Mouse (Mus musculus) spleen, adult 18-20 months (tissue): ENCODE results near the gene Dctn3.
"Not testable (repeated sequence)": the region's sequence is repeated elsewhere in the genome, so short reads cannot be mapped to it uniquely, and the experiment has no call there.

ENCODE experiments used
- DNase-seq, 2 experiments: peaks; one replicate each; pipeline ENCODE4 v3.0.0; 2022; ENCODE audit warnings: mixed read lengths in 2 of 2

The Dctn3 gene

DNA sequence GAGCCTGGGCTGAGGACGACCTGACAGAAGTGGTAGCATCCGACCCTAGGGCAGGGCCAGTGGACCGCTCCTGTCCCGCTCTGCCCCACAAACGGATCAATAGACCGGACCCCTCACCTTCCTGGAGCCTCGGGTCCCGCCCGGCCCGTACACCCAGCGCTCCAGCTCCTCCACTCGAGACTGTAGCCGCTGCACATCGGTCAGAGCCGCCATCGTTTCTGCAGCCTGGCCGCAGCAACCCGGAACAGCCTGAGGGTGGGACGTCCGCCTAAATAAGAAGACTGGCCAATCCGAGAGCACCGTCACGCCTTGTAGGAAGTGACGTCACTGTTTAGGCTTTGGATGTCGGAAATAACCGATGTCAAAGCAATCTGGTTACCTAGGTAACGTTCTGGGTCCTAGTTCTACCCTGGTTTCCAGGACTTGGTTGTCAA, at the start of gene Dctn3:
TSS of gene Dctn3 (minus strand) at position 253 of the 434 bp plus-strand sequence.
- peak; percentile 70 to 72 for DNase-seq

DNA sequence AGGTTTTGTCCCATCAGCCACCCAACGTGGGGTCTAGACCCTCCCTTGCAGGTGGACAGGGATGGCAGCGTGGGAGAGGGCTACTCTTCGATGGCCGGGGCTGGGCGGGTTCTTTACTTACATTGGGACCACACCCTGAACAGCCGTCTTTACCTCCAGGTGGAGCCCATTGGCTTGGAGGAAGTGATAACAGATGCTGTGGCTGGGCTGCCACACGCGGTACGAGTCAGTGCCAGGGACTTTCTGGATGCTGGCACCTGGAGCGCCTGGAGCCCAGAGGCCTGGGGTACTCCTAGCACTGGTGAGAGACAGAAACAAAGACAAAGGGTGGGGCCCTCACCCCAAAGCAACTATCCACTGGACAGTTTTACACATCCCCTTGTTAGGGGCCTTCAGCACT, 44.3 kb upstream of the Dctn3 start:
- DNase-seq: not testable (repeated sequence)

DNA sequence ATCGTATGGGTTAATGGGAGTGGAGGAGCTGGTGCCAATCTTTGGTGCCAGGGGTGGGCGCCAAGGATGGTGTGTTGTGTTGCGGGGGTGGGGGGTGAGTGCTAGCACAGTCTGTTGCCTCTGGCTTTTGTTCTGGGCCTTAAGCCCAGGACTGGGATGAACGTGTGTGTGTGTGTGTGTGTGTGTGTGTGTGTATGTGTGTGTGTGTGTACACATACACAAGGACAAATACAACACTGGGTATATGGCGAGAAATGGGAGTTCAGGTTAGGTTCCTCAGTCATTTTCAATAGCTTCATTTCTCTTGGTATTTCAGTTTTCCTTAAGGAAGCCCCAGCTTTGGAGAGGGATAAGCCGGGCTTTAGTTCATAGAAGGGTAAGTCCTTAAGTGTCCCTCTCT, 40.2 kb upstream of the Dctn3 start:
- not testable (repeated sequence) for DNase-seq

DNA sequence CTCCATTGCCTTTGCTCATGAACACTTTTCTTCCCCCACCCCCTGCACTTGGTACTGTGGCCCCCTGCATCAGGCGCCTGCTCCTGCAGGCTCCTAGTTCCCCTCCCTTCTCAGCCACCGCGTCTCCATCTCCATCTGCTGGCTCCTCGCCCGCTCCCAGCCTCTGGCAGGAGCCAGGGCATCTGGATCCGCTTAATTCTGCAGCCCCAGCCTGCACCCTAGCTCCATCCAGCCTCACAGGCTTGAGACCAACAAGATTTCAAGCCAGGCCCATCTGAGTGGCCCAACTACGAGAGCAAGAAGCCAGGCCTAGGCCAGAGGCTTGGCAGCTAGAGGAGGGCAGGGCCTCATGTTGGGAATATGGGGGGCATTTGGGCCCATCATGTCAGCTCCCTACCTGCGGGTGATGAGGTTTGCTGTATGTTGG, 39.7 kb upstream of the Dctn3 start:
- DNase-seq: not testable (repeated sequence)

DNA sequence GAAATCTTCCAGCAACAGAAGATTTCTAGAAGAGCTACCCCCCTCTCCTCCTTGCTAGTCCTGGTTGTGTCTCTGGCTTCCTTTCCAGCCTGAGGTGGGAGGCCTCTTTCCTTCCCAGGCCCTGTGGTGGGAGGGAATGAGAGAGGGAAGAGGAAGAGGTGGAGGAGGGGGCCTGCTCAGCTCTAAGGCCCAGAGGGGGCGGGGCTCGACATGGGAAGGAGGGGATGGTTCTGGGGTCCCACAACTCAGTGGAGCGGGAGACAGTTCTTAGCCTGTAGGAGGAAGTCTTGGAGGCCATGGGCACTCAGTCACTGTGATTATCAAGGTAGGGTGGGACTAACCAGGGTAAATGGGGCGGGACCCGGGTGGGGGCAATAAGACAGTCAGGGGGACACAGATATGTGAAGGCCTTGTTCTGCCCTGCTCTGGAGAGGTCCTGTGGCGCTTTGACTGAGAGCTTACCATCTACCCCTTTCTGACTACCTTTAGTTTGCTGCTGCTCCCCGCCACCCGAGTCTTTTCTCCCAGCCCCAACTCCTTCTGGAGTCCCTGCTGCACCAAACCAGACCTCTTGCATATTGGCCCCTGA, 39.2 kb upstream of the Dctn3 start:
- DNase-seq: no peak

DNA sequence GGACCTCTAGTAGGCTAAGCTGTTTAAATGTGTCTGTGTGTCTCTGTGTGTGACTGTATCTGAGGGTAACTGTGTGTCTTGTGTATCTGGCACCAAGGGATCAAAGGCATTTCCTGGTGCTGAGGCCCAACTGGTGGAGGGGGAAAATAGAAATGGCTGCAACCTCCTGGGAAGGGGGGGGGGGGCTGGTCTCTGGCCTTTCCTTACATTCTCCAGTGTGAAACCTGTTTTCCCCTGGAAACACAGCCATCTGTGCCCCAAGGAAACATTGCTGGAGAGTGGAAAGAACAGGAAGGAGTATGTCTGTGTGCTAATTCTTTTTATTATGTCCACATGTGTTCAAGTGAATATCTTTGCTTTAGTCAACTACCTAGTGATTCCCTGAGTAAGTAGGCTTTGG, 38.7 kb upstream of the Dctn3 start:
- no peak for DNase-seq

DNA sequence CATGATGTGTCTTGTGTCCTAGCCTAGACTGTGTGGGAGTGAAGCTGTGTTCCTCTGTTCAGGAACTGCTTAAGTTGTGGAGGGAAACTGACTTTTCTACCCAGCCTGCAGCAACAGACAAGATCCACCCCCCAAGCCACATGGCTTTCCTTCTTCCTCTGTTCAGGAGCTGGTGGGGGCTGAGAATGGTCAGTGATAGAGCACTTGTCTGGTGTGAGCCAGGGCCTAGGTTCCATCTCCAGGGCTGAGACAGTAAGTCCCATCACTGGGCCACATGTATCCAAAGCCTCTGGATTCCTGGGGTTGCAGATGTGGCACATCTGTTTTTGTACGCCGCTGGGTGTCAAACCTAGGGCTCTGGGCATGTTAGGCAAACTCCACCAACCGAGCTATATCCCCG, 37.9 kb upstream of the Dctn3 start:
- no peak for DNase-seq

DNA sequence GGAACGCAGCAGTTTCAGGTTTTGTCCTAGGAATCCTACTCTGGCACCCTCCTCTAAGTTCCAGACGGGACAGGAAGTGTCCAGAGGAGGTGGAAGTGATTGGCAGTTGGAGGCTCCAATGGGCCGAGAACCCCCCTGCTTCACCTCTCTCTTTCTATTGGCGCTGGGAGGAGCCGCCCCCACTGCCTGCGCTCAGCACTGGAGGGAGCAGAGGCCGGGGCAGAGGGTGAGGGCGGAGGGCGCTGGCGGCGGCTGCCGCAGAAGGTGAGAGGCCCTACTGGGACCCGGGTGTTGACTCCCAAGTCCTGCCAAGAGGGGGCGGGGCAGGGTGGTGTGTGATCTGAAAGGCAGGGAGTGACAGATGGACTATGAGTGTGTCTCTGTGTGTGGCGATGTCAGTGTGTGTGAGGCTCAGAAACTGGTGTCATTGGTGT, 37.3 kb upstream of the Dctn3 start:
- peak; percentile 39 to 41 for DNase-seq

DNA sequence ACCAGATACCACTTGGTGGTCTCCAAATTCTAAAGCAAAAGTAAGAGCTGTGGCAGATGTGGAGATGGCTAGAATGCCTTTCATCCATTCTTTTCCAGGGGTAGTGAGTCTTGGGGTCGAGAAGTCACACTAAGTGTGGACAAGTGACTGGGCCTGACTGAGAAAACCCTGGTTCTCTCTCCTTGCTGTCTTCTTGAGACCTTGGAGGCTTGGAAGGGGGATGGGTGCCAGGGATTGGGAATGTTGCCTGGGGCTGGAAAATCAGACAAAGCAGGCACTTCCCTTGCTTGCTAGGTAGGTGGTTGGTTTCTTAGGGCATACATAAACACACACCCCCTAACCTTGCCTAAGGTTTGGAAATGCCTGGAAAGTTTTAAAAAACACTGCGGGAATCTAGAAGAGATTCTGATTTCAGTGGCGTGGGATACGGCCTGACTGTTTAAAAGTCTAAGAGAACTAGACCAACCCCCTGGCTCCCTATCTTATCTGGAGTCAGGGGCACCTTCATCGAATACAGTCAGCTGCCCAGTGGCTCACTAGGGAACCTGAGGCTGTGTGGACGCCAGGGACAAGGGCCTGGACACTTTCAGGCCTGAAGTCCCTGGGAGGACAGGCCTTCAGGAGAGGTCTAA, 36.8 kb upstream of the Dctn3 start:
- no peak for DNase-seq

DNA sequence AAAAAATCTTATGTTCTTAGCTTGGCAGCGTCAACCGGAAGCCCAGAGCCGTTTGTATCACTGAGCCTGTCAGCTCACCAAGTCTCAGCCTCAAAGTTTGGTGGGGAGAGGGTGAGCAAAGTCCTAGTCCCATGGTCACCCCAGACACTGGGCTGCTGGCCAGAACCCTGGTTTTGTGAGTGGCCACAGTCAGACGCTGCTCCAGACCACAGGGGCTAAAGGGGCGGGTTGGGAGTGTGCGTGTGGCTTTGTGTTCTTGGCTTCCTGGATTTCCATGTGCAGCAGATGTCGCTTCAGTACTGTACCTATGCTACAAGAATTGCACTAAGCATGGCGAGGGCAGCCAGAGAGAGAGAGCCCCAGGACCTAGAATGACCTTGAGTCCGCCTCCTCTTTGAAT, 36.2 kb upstream of the Dctn3 start:
- DNase-seq: no peak

DNA sequence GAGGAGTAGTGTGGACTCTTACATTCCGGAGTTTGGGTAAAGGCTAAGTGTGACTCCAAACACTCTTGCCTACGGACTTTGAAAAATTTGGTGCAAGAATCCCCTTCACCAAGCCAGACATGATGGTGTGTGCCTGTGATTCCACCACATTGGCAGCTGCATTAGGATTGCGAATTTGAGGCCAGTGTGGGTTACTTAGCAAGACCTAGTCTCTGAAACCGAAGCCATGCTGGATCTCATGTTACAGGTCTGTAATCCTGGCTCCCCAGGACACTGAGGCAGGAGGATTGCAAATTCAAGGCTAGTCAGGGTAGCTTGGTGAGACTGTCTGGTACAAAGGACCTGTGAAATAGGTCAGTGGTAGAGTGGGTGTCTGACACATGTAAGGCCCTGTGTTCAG, 35.7 kb upstream of the Dctn3 start:
- DNase-seq: no peak

DNA sequence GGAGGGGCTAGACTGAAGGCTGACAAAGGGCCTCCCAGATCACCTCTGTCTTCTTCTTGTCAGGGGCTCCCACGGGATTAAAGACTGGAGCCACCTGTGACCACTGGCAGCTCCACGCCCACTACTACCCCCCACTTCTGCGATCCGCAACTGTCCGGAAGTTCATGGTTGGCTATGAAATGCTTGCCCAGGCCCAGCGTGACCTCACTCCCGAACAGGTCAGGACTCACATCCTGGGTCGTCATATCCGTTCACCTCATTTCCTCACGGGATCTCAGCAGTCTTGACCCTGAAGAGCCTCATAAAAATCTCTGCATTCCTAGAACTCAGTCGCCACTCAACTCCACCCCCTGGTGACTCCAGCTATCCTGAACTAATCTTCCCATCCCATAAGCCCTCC, 35.1 kb upstream of the Dctn3 start:
- DNase-seq: no peak

DNA sequence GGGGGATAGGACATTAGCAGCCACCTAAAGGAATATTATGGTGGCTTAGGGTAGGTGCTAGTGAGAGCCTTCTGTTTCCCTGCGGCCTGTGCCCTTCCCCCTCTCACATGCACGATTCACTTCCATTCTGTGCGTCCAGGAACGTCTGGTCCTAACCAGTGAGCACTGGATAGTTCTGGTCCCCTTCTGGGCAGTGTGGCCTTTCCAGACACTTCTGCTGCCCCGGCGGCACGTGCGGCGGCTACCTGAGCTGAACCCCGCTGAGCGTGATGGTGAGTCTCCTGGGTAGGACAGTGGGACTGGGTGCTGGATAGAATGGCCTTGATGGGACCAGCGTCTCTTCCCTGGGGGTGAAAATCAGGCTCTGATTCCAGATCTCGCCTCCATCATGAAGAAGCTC, 34.4 kb upstream of the Dctn3 start:
- DNase-seq: no peak

DNA sequence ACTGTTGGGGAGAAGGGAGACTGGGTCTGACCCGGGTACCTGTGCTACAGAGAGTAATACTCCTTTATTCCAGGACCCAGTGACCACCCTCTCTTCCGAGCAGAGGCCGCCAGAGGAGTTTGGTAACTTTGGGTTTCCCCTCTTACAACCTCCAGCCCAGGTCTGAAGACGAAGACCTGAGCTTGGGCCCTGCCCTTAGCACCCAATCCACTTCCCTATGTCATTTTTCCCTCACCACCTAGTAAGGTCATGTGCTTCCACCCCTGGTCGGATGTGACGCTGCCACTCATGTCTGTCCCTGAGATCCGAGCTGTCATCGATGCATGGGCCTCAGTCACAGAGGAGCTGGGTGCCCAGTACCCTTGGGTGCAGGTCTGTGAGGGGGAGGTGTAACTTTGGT, 33.5 kb upstream of the Dctn3 start:
- peak in 1 of 2 experiments; percentile 25 for DNase-seq

DNA sequence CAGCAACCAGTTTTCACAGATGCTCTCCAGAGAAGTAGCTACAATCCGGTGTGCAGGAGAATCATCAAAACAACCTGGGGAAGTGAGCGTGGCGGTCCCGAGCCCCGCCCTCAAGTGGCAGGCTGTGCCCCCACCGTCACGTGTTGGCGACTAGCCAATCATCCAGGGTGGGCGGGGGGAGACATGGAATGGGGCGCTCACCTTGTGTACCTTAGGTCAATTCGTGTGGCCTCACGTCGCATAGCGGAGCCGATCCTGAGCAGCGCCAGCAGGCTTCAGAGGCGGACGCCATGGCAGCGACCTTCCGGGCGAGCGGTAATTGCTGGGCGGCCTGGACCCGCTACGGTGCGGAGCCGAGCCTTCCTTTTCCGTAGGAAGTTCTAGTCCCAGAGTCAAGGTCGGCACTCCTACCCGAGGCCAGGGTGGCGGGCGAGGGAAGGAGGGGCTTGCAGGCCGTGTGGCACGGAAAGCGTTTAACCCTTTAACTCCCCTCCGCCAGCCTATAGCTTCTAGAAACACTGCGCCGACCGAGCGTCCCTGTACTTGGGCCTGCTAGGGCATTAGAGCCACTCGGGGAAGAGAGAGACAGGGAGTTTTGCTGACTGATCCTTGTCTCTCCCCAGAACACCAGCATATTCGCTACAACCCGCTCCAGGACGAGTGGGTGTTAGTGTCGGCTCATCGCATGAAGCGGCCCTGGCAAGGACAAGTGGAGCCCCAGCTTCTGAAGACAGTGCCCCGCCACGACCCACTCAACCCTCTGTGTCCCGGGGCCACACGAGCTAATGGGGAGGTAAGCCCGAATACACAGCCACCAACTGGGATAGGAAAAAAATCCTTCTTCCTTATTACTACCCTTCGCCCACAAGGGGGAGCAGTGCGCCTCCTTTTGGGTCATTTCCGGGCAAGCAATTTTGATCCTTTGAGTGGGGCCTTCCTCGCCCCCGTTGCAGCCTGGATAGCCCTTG, 32.7 kb upstream of the Dctn3 start, which contains the start of gene Sigmar1:
TSS of gene Sigmar1 (minus strand) at position 820 of the 968 bp plus-strand sequence.
- peak; percentile 88 to 93 for DNase-seq

DNA sequence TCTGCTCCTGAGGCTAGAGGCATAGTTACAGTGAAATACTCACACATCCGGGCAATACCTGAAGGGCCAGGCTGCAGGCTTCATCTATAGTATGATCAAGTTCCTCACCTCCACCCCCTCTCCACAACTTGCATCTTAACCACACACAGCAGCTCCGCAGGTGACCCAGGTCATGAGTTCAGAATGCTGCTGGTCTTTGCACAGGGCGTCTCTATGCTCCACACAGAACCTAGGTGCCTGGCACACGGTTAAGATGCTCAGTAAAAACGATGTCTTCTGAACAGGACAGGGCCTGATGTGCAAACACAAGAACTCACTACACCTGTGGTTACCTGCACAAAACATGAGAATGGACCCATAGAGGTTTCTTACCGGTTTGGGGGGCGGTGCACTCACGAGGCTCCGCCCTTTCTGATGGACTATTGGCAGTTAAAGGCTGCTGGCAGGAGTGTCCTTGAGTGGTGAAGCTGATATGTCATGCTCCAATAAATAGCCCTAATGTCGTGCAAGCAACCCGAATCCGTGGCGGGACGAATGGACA, 31.9 kb upstream of the Dctn3 start, which contains the start of gene Galt:
TSS of gene Galt (plus strand) at position 432 of the 541 bp plus-strand sequence.
- DNase-seq: no peak

DNA sequence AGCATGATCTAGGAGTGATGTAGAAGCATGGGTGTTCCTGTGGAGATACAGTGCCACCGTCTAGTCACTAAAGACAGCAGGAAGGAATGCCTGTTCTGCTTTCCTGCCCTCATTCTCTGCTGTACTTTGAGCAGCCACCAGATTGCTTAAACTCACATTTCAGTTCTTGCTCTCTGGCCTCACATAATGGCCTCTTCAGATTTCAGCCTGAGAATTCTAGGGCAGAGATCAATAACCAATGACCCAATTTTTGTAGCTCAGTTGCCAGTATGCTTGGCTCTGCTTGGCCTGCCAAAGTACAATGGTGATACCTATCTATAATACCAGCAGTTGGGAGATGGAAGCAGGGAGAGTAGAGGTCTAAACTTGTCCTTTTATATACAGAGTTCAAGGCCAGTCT, 22.1 kb upstream of the Dctn3 start:
- no peak for DNase-seq

DNA sequence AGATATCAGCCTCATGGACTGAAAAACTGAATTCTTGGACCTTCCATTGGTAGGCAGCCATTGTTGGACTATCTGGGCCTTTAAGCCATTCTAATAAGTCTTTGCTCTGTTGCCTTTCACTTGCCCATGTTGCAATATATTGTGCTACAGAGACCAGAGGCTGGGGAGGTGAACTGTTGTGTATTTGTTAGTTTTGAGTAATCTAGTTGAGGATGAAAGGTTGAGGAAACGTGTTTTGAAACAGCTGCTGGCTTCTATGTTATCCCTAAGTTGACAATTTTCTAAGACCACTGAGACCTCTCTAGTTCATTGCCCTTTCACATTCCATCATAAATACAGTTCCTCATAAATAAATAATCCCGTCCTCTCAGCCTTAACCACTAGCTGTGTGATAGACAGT, 21.2 kb upstream of the Dctn3 start:
- DNase-seq: no peak

DNA sequence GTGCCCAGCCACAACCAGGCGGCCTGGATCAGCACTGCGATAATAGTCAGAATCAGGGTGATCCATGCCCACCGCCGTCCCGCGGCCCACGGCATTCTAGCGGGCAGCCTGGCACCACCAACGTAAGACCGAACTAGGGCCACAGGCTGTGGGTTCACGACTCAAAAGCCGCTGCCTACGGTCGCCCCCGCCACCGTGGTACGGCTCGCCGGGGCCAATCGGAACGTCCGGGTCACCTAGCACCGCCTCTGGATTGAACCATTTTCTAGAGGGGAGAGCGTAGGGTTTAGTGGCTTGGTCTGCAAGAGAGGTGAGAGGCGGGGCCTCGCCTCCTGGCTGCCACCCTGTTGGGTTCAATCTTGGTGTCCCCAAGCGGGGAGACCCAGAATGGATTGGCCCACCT, 18.2 kb upstream of the Dctn3 start:
- peak; percentile 91 for DNase-seq

DNA sequence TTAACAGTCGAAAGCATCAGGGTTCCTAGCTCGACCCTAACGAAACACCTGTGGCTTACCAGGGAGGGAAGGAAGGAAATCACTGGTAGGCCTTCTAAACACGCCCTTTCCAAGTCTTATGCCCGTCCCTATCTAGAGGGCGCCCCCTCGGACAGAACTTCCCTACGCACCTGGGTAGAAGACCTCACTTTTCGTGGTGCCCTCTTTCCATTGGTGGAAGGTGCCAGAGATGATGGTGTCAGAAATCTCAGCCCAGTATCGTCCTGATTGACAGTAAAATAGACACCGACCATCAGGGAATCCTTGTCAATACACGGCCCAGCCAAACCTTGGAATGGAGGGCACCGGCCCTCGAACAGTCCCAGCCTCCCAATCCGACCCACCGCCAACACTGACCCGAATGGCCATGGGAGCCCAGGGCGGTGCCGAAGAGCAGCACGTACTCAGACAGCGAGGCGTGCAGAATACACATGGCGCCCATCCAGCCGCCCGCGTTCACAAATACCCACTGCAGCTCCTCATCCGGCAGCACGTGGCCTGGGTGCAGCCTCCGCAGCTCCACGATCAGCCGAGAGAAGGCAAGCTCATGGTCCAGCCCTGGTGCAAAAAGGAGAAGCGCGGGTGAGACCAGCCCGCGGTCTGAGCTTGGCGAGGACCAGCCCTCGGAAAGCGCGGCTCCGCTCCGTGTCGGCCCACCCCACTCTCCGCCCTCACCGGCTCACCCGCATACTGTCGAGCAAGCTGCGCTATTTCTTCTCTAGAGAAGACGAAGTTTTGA, 17.6 kb upstream of the Dctn3 start:
- DNase-seq: peak in 1 of 2 experiments; percentile 46

DNA sequence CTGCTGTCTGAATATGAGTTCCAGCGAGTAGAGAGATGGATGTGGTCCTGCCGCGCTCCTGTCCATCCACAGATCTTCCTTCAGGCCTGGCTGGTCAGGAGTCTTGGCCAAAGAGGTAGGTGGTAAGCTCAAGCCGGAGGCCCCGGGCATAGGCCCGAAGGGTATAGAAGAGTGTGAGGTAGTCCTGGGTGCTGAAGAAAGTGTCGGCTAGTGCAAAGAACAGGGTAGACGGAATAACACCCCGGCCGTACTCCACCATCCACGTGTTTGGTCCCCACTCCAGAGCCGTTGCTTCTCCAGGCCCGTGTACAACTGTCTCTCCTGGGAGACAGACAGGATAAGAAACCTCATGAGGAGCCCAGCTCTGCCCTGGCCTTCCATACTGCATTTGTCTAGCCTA, 16.3 kb upstream of the Dctn3 start:
- DNase-seq: no peak

DNA sequence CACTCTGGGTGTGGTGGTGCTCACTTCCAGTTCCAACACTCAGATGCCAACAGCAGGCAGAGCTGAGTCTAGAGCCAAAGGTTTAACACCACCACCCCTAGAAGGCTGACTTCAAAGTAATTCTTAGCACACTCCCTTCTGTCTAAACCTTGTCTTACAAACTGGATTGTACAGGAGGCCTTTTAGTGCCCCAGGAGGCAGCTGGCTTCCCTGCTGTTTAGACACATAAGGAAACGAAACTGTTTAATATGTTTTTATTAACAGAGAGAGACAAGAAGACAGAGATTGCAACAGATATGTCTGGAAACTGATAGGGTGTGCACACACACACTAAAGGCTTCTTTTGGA, 15.3 kb upstream of the Dctn3 start:
- DNase-seq: no peak
